Mouse (Mus musculus): Measurements from ENCODE around the gene Pou5f2. TPM values are rescaled to one million over a fixed set of nuclear protein-coding genes. Genes with fewer than 3 reads are reported as not detected.

Gene Pou5f2
- polyA plus RNA-seq (2014; fragmentation: Nextera tagmentation; extraction: Ambion mirVana) = 0.66 and 1.3 TPM in 2 replicates

DNA sequence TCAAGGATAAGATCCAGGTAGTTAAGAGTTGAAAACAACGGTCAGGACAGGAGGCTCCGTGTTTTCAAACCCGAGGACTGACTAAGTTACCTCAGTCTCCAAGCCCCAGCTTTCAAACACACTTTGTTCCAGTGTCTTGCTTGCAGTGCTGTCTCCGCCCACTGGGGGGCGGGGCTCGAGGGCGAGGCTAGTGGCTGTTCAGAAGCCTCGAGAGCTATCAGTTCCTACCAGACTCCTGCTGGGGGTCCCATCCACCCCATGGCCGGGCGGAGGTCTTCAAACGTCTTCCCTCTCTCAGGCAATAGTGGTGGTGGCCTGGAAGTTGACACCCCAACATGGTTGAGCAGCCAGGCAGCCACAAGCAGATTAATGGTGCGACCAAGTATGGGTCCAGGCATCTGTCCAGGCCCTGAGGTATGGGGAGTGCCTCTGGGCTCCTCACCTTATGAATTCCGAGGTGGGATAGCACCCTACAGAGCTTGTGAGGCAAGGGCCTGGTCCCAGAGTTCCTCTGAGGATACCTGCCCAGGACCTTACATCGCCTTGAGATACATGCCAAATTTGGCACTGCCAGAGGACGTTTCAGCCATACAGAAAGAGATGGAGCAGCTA lies at the start of gene Pou5f2:
Pou5f2 (plus strand) TSS at position 220 of the 612 bp plus-strand sequence.
- Histone ChIP-seq H3K4me3 (ENCODE audit: control insufficient read depth in 1 of 2, insufficient read depth in 1 of 2, low read depth in 1 of 2, low read length in 2 of 2) (no peak within 1 kb of the TSS), H3K9ac (ENCODE audit: low read length) (no peak within 1 kb of the TSS), H3K4me2 (ENCODE audit: low read length) (no peak within 1 kb of the TSS), H3K27ac (replicated peaks in 1 of 2; ENCODE audit: control insufficient read depth in 1 of 2, insufficient read depth in 1 of 2, low read depth in 2 of 2, low read length in 2 of 2) (no peak within 1 kb of the TSS), H3K27me3 (ENCODE audit: control insufficient read depth, insufficient read depth, low read length) (no peaks in the 10 kb centered on the region), H3K4me1 (ENCODE audit: control insufficient read depth in 2 of 2, insufficient read depth in 2 of 2, low read length in 2 of 2) (no peaks in the 10 kb centered on the region), H3K36me3 (ENCODE audit: control insufficient read depth, insufficient read depth, low read length) (no peaks in the 10 kb centered on the region), H3K9me3 (ENCODE audit: control insufficient read depth, low read length) (no peaks in the 10 kb centered on the region)
- 49% methylated on average over 15 of the region's 15 CpGs for WGBS
- no peak for ATAC-seq (ENCODE audit: insufficient number of reproducible peaks, insufficient read depth, low FRiP score, low read depth)

DNA sequence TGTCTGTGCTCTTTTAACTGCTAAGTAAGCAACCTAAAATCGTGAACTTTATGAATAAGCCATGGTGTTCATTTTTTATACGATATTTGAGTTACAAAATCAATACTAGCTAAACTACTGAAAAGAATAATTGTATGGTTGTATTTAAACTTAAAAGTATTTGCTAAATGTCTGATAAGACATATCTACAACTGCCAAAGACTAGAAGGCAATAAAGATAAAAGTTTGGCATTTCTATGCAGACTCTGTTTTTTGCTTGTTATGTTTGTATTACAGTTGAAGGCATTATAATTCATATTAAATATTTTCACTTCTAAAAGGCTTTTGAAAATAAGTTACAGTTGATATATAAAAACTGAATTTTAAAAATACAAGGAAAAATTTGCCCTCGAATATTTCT lies 48.5 kb upstream of the Pou5f2 start:
- WGBS = 79% methylated on average over 3 of the region's 3 CpGs
- no peaks in the 10 kb centered on the region for H3K4me1 ChIP-seq (ENCODE audit: control insufficient read depth in 2 of 2, insufficient read depth in 2 of 2, low read length in 2 of 2)
- H3K36me3 ChIP-seq (ENCODE audit: control insufficient read depth, insufficient read depth, low read length) = no peaks in the 10 kb centered on the region
- H3K9ac ChIP-seq (ENCODE audit: low read length) = no peak overlapping the region
- H3K27ac ChIP-seq (replicated peaks in 1 of 2; ENCODE audit: control insufficient read depth in 1 of 2, insufficient read depth in 1 of 2, low read depth in 2 of 2, low read length in 2 of 2) = no peak overlapping the region
- H3K27me3 ChIP-seq (ENCODE audit: control insufficient read depth, insufficient read depth, low read length) = no peaks in the 10 kb centered on the region
- H3K4me3 ChIP-seq (ENCODE audit: control insufficient read depth in 1 of 2, insufficient read depth in 1 of 2, low read depth in 1 of 2, low read length in 2 of 2) = no peak overlapping the region
- no peaks in the 10 kb centered on the region for H3K9me3 ChIP-seq (ENCODE audit: control insufficient read depth, low read length)
- no peak overlapping the region for H3K4me2 ChIP-seq (ENCODE audit: low read length)
- ATAC-seq (ENCODE audit: insufficient number of reproducible peaks, insufficient read depth, low FRiP score, low read depth) = no peak

DNA sequence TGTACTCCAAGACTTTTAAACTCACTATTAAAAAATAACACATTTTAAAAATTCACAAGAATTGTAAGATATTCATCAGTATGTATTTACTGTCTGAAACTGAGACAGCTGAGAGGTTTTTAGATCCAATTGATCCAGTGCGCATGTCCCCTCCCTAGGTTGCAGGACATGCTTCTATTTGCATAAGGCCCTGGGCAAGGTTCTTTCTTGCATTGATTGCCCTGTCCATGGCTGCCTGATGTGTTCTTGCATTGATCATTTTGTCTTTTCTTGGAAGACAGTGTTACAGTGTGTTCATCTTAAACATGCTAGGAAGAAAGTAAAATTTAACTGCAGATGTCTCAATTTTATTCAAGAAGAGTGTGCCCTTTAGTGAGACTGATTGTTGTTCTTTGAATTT lies 47.6 kb upstream of the Pou5f2 start:
- no peak for ATAC-seq (ENCODE audit: insufficient number of reproducible peaks, insufficient read depth, low FRiP score, low read depth)
- H3K27ac ChIP-seq (replicated peaks in 1 of 2; ENCODE audit: control insufficient read depth in 1 of 2, insufficient read depth in 1 of 2, low read depth in 2 of 2, low read length in 2 of 2) = no peak overlapping the region
- no peaks in the 10 kb centered on the region for H3K9me3 ChIP-seq (ENCODE audit: control insufficient read depth, low read length)
- no peaks in the 10 kb centered on the region for H3K27me3 ChIP-seq (ENCODE audit: control insufficient read depth, insufficient read depth, low read length)
- 87% methylated on average over 1 of the region's 1 CpGs for WGBS
- no peak overlapping the region for H3K4me2 ChIP-seq (ENCODE audit: low read length)
- H3K36me3 ChIP-seq (ENCODE audit: control insufficient read depth, insufficient read depth, low read length) = no peaks in the 10 kb centered on the region
- no peak overlapping the region for H3K4me3 ChIP-seq (ENCODE audit: control insufficient read depth in 1 of 2, insufficient read depth in 1 of 2, low read depth in 1 of 2, low read length in 2 of 2)
- H3K9ac ChIP-seq (ENCODE audit: low read length) = no peak overlapping the region
- no peaks in the 10 kb centered on the region for H3K4me1 ChIP-seq (ENCODE audit: control insufficient read depth in 2 of 2, insufficient read depth in 2 of 2, low read length in 2 of 2)

DNA sequence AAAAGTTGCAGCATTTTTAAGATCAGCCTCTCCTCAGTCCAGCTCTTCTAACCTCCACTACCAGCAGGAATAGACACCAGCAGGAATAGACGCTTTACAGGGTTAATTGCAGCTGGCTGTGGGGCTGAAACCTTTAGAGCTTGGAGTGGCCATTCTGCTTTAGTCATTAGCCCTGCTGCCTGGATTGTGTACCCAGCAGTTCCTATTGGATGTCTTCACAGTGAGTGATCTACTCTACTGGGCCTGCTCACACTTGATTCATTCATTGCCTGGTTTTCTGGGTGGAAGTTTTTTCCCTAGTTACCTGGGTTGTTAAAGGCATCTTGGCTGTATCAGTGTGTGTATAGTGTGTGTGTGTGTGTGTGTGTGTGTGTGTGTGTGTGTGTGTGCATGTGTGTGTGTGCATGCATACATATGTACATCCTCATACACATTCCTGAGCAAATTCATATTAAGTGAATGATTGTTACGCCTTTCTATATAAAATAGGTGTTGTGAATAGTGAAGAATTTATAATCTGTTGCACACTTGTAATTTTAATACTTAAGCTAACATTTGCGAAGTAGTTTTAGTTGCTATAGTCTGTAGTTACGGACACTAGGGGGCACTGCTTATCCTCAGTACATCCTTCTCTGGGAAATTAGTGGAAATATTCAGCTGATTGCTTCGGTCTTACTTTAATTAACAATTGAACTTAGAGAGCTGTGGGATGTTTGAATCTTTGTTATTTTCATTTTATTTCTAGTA lies 42.4 kb upstream of the Pou5f2 start:
- H3K9ac ChIP-seq (ENCODE audit: low read length) = no peak overlapping the region
- H3K4me2 ChIP-seq (ENCODE audit: low read length) = peak overlapping the region; percentile 5; the same call in 1 of the 2 replicates
- no peaks in the 10 kb centered on the region for H3K27me3 ChIP-seq (ENCODE audit: control insufficient read depth, insufficient read depth, low read length)
- ATAC-seq (ENCODE audit: insufficient number of reproducible peaks, insufficient read depth, low FRiP score, low read depth) = no peak
- peaks cover 0 to 5% of the 10 kb centered on the region in 2 experiments; a peak in 2 of 4 replicates for H3K4me1 ChIP-seq (ENCODE audit: control insufficient read depth in 2 of 2, insufficient read depth in 2 of 2, low read length in 2 of 2)
- H3K9me3 ChIP-seq (ENCODE audit: control insufficient read depth, low read length) = no peaks in the 10 kb centered on the region
- H3K27ac ChIP-seq (replicated peaks in 1 of 2; ENCODE audit: control insufficient read depth in 1 of 2, insufficient read depth in 1 of 2, low read depth in 2 of 2, low read length in 2 of 2) = no peak overlapping the region
- WGBS = 36% methylated on average over 5 of the region's 5 CpGs
- no peak overlapping the region for H3K4me3 ChIP-seq (ENCODE audit: control insufficient read depth in 1 of 2, insufficient read depth in 1 of 2, low read depth in 1 of 2, low read length in 2 of 2)
- H3K36me3 ChIP-seq (ENCODE audit: control insufficient read depth, insufficient read depth, low read length) = no peaks in the 10 kb centered on the region

DNA sequence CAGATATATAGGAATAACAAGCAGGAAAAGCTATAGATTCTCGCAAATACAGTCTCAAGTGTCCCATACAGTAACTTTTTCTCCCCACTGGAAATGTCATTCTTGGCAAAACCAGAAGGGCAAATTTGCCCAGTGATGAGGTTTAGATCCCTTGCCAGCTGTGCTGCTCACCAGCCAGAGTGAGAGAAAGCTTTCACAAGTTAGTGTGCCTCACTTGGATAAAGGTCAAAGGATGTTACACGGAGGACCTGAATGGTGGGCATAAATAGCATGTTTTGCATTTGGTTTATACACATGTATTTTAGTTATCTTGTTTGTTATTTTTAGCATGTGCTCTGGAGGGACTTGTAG lies 41.9 kb upstream of the Pou5f2 start:
- 38% methylated on average over 2 of the region's 2 CpGs for WGBS
- Histone ChIP-seq H3K9ac (ENCODE audit: low read length) (no peak overlapping the region), H3K4me2 (ENCODE audit: low read length) (peak overlapping the region; percentile 5; the same call in 1 of the 2 replicates), H3K9me3 (ENCODE audit: control insufficient read depth, low read length) (no peaks in the 10 kb centered on the region), H3K36me3 (ENCODE audit: control insufficient read depth, insufficient read depth, low read length) (no peaks in the 10 kb centered on the region), H3K27ac (replicated peaks in 1 of 2; ENCODE audit: control insufficient read depth in 1 of 2, insufficient read depth in 1 of 2, low read depth in 2 of 2, low read length in 2 of 2) (no peak overlapping the region), H3K4me3 (ENCODE audit: control insufficient read depth in 1 of 2, insufficient read depth in 1 of 2, low read depth in 1 of 2, low read length in 2 of 2) (no peak overlapping the region), H3K27me3 (ENCODE audit: control insufficient read depth, insufficient read depth, low read length) (no peaks in the 10 kb centered on the region), H3K4me1 (ENCODE audit: control insufficient read depth in 2 of 2, insufficient read depth in 2 of 2, low read length in 2 of 2) (peaks cover 0 to 5% of the 10 kb centered on the region in 2 experiments; a peak in 2 of 4 replicates)
- ATAC-seq (ENCODE audit: insufficient number of reproducible peaks, insufficient read depth, low FRiP score, low read depth) = no peak; the same call in 1 of the 2 replicates

DNA sequence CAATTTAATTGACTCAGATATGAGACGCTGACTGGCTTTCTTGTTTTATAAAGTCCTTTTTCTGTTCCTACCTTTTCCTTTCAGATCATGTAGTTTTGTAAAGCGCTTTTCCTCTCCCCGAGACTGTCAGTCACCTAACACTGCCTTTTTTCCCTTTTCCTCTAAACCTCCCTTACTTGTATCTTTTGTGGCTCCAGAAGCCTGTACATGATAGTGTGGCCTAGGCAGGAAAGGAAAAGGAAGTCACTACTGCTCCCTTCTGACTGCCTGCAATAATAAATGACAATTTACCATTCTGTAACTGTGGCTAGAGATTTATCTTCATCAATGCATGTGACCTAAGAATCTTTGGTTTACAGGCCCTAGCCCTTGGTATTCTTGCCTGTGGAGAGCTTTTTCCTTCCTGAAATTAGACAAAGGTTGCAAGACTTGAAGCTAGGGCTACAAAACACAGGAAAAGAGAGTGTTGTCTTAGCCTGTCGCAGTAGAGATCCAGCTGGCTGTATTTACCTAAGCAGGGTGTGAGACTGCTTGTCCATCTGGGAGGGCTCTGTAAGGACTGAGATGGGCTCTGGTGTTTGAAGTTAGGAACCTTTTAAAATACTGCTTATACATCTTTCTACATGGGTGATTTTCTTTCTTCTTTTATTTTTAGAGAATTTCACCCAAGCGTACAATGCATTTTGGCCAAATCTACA lies 33.4 kb upstream of the Pou5f2 start:
- H3K4me1 ChIP-seq (ENCODE audit: control insufficient read depth in 2 of 2, insufficient read depth in 2 of 2, low read length in 2 of 2) = no peaks in the 10 kb centered on the region
- WGBS = 75% methylated on average over 5 of the region's 5 CpGs
- no peaks in the 10 kb centered on the region for H3K27me3 ChIP-seq (ENCODE audit: control insufficient read depth, insufficient read depth, low read length)
- H3K9me3 ChIP-seq (ENCODE audit: control insufficient read depth, low read length) = no peaks in the 10 kb centered on the region
- H3K9ac ChIP-seq (ENCODE audit: low read length) = no peak overlapping the region
- no peaks in the 10 kb centered on the region for H3K36me3 ChIP-seq (ENCODE audit: control insufficient read depth, insufficient read depth, low read length)
- H3K4me3 ChIP-seq (ENCODE audit: control insufficient read depth in 1 of 2, insufficient read depth in 1 of 2, low read depth in 1 of 2, low read length in 2 of 2) = no peak overlapping the region
- peak overlapping the region in 1 of 2 experiments; percentile 43; a peak in 2 of 4 replicates for H3K27ac ChIP-seq (replicated peaks in 1 of 2; ENCODE audit: control insufficient read depth in 1 of 2, insufficient read depth in 1 of 2, low read depth in 2 of 2, low read length in 2 of 2)
- no peak overlapping the region for H3K4me2 ChIP-seq (ENCODE audit: low read length)
- peak; percentile 54; the same call in 1 of the 2 replicates for ATAC-seq (ENCODE audit: insufficient number of reproducible peaks, insufficient read depth, low FRiP score, low read depth)

DNA sequence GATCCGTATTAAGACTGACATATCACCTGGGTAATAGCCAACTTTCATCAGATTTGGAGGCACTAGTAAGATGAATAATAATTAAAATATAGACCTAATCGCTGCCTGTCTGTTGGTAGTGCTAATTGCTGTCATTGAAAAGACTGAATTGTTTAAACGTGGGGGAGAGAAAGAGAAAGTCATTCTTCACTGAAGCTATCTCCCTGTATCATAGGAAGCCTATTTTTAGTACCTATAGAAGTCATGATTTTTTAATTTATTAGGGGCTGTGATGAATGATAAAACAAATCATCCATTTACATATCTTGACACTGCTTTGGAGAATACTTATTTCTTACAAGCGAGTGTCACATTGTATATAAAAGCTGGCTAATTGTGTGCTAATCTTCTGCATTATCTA lies 20.1 kb upstream of the Pou5f2 start:
- H3K4me1 ChIP-seq (ENCODE audit: control insufficient read depth in 2 of 2, insufficient read depth in 2 of 2, low read length in 2 of 2) = no peaks in the 10 kb centered on the region

More for the DNA sequence above, 20.1 kb upstream of the Pou5f2 start:
- ATAC-seq (ENCODE audit: insufficient number of reproducible peaks, insufficient read depth, low FRiP score, low read depth) = no peak
- no peak overlapping the region for H3K4me3 ChIP-seq (ENCODE audit: control insufficient read depth in 1 of 2, insufficient read depth in 1 of 2, low read depth in 1 of 2, low read length in 2 of 2)
- H3K9ac ChIP-seq (ENCODE audit: low read length) = no peak overlapping the region
- H3K36me3 ChIP-seq (ENCODE audit: control insufficient read depth, insufficient read depth, low read length) = no peaks in the 10 kb centered on the region
- no peaks in the 10 kb centered on the region for H3K27me3 ChIP-seq (ENCODE audit: control insufficient read depth, insufficient read depth, low read length)
- WGBS = 83% methylated on average over 4 of the region's 4 CpGs
- no peak overlapping the region for H3K4me2 ChIP-seq (ENCODE audit: low read length)
- H3K9me3 ChIP-seq (ENCODE audit: control insufficient read depth, low read length) = no peaks in the 10 kb centered on the region
- H3K27ac ChIP-seq (replicated peaks in 1 of 2; ENCODE audit: control insufficient read depth in 1 of 2, insufficient read depth in 1 of 2, low read depth in 2 of 2, low read length in 2 of 2) = no peak overlapping the region
